Mouse (Mus musculus): ENCODE measurements around the gene Arl5c. TPM values are rescaled to one million over a fixed set of nuclear protein-coding genes. Genes with fewer than 3 reads are reported as not detected.

The Arl5c gene
- under 1 TPM; 0.22 to 0.87 (median 0.45) TPM for total RNA-seq (2022)

GRCm38 (mm10) chr11:97995564-97996288 is at the start of gene Arl5c:
TSS of gene Arl5c (minus strand) at chr11:97996181.
- DNase-seq (ENCODE audit: low spot score): no peak

- DNase-seq (ENCODE audit: low spot score): no peak
These were observed 49.6 kb upstream of the Arl5c start for GRCm38 (mm10) chr11:98045596-98045995.

GRCm38 (mm10) chr11:98044074-98044473 is 48.1 kb upstream of the Arl5c start:
- no peak for DNase-seq (ENCODE audit: low spot score)

GRCm38 (mm10) chr11:98042741-98043140 is 46.8 kb upstream of the Arl5c start:
- no peak for DNase-seq (ENCODE audit: low spot score)

- no peak for DNase-seq (ENCODE audit: low spot score)
These were observed 45.0 kb upstream of the Arl5c start for GRCm38 (mm10) chr11:98040975-98041374.

GRCm38 (mm10) chr11:98037871-98038270 is 41.9 kb upstream of the Arl5c start:
- no peak for DNase-seq (ENCODE audit: low spot score)

- DNase-seq (ENCODE audit: low spot score): no peak
These were observed 40.0 kb upstream of the Arl5c start for GRCm38 (mm10) chr11:98035977-98036377.

GRCm38 (mm10) chr11:98034840-98035239 is 38.9 kb upstream of the Arl5c start:
- no peak for DNase-seq (ENCODE audit: low spot score)

- DNase-seq (ENCODE audit: low spot score): no peak
These were observed 38.1 kb upstream of the Arl5c start for GRCm38 (mm10) chr11:98034061-98034460.

- DNase-seq (ENCODE audit: low spot score): peak; percentile 76
These were observed 35.4 kb upstream of the Arl5c start for GRCm38 (mm10) chr11:98031443-98031770.

- DNase-seq (ENCODE audit: low spot score): no peak
These were observed 34.9 kb upstream of the Arl5c start for GRCm38 (mm10) chr11:98030701-98031442.

GRCm38 (mm10) chr11:98027785-98028184 is 31.8 kb upstream of the Arl5c start:
- no peak for DNase-seq (ENCODE audit: low spot score)

GRCm38 (mm10) chr11:98027297-98027688 is 31.3 kb upstream of the Arl5c start:
- no peak for DNase-seq (ENCODE audit: low spot score)

GRCm38 (mm10) chr11:98026570-98027296 is 30.8 kb upstream of the Arl5c start, which contains the start of gene Rpl19:
TSS of gene Rpl19 (plus strand) at chr11:98026710.
- DNase-seq (ENCODE audit: low spot score): peak; percentile 92

GRCm38 (mm10) chr11:98026248-98026569 is 30.2 kb upstream of the Arl5c start:
- no peak for DNase-seq (ENCODE audit: low spot score)

GRCm38 (mm10) chr11:98024516-98024915 is 28.5 kb upstream of the Arl5c start:
- DNase-seq (ENCODE audit: low spot score): no peak

- peak; percentile 39 for DNase-seq (ENCODE audit: low spot score)
These were observed 26.8 kb upstream of the Arl5c start, which contains the start of gene Cacnb1 for GRCm38 (mm10) chr11:98022555-98023371. TSS of gene Cacnb1 (minus strand) at chr11:98023034.

GRCm38 (mm10) chr11:98022253-98022554 is 26.2 kb upstream of the Arl5c start:
- DNase-seq (ENCODE audit: low spot score): no peak

GRCm38 (mm10) chr11:98021565-98022252 is 25.7 kb upstream of the Arl5c start:
- DNase-seq (ENCODE audit: low spot score): no peak

GRCm38 (mm10) chr11:98021118-98021517 is 25.1 kb upstream of the Arl5c start:
- no peak for DNase-seq (ENCODE audit: low spot score)

GRCm38 (mm10) chr11:98020710-98021109 is 24.7 kb upstream of the Arl5c start:
- DNase-seq (ENCODE audit: low spot score): no peak

Measured in heart, adult 8-10 months (tissue).